Mouse (Mus musculus) liver, embryonic 12.5 days (tissue): ENCODE results near the gene Snd1. TPM values are rescaled to one million over a fixed set of nuclear protein-coding genes. Genes with fewer than 3 reads are reported as not detected.

Experiments
- ATAC-seq: fragments of 200-750 bp; cut with Nextera tagmentation; 2 replicates; pipeline ENCODE4 v1.8.0; 2017; ENCODE audit warnings: moderate number of reproducible peaks, mild to moderate bottlenecking, moderate library complexity
- H3K27ac ChIP-seq: fragments of 300-500 bp; sonication (generic); 2 replicates; pipeline ENCODE4 v1.5.1; 2016; ENCODE audit warnings: mild to moderate bottlenecking
- H3K27me3 ChIP-seq: fragments of 300-500 bp; sonication (generic); replicated peaks from 2 replicates; pipeline ENCODE4 v1.6.1; 2016; ENCODE audit warnings: mild to moderate bottlenecking, moderate library complexity
- H3K36me3 ChIP-seq: fragments of 300-500 bp; sonication (generic); 2 replicates; pipeline ENCODE4 v1.6.1; 2016; ENCODE audit warnings: mild to moderate bottlenecking, moderate library complexity
- H3K4me1 ChIP-seq: fragments of 300-500 bp; sonication (generic); 2 replicates; pipeline ENCODE4 v1.6.1; 2016
- H3K4me2 ChIP-seq: fragments of 300-500 bp; sonication (generic); 2 replicates; pipeline ENCODE4 v1.6.1; 2016; ENCODE audit warnings: mild to moderate bottlenecking, moderate library complexity
- H3K4me3 ChIP-seq: fragments of 300-500 bp; sonication (generic); 2 replicates; pipeline ENCODE4 v1.5.1; 2016; ENCODE audit warnings: mild to moderate bottlenecking, moderate library complexity
- H3K9ac ChIP-seq: fragments of 300-500 bp; sonication (generic); 2 replicates; pipeline ENCODE4 v1.6.1; 2016; ENCODE audit warnings: mild to moderate bottlenecking, moderate library complexity
- H3K9me3 ChIP-seq: fragments of 300-500 bp; sonication (generic); replicated peaks from 2 replicates; pipeline ENCODE4 v1.6.1; 2016; ENCODE audit warnings: mild to moderate bottlenecking, moderate library complexity
- WGBS: fragments of 180-500 bp; shearing (Covaris S2); methylation state at CpG from one replicate; pipeline ENCODE4 v1.1.7; 2016; ENCODE audit not compliant: insufficient replicate concordance; 5-methylcytosine and 5-hydroxymethylcytosine counted together
- polyA plus RNA-seq: library from polyadenylated mRNA; unstranded; fragments of >200 nt; fragmentation: Nextera tagmentation; extraction: Ambion mirVana; gene quantifications from 2 replicates; pipeline ENCODE4 v1.2.1, GENCODE M21; 2016

Snd1 gene
- polyA plus RNA-seq, 1 experiment from 2014 or later: 82.0 TPM

- Histone ChIP-seq H3K36me3 (no peaks in the 10 kb centered on the region), H3K4me1 (no peaks in the 10 kb centered on the region), H3K4me3 (no peak overlapping the region), H3K9ac (no peak overlapping the region), H3K27ac (no peak overlapping the region), H3K9me3 (no peaks in the 10 kb centered on the region), H3K4me2 (no peak overlapping the region), H3K27me3 (peaks cover 15% of the 10 kb centered on the region; the same call in 1 of the 2 replicates)
- no peak for ATAC-seq
- WGBS: 61% methylated on average over 6 of the region's 6 CpGs
Measured at GRCm38 (mm10) chr6:28464630-28465029, 10.3 kb upstream of the Snd1 start.

DNA sequence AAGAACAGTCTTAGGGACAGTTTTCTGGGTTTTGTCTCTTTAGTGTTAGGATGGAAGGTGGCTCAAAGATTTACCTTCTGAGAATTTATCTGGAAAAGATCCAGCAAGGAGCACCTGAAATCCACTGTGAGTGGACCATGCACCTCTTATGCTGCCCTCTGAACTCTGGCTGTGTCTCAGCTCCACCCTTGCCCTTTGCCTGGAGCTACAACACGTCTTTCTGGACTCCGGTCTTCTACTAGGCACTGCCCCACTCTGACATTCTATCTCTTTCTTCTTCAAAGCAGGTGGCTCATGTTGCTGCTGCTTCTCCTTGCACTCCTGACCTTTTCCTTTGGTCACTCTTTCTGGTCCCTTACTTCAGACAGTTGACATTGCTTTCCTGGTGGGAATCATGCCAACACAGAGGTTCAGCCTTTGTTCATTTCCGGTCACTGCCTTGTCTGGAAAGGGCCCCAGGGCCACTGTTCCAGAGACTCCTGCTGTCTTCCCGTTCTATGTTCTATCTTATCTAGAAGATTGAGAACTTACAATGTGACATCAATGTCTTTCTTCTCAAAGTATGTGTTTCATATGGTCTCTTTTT is 4.8 kb upstream of the Snd1 start:
- WGBS: 66% methylated on average over 4 of the region's 4 CpGs
- H3K4me2 ChIP-seq: no peak overlapping the region
- no peak overlapping the region for H3K9ac ChIP-seq
- H3K4me1 ChIP-seq: no peaks in the 10 kb centered on the region
- no peaks in the 10 kb centered on the region for H3K36me3 ChIP-seq
- H3K4me3 ChIP-seq: no peak overlapping the region
- H3K9me3 ChIP-seq: no peaks in the 10 kb centered on the region
- no peaks in the 10 kb centered on the region for H3K27me3 ChIP-seq
- no peak overlapping the region for H3K27ac ChIP-seq
- no peak for ATAC-seq

- Histone ChIP-seq H3K27ac (no peak overlapping the region), H3K9ac (no peak overlapping the region), H3K4me3 (no peak overlapping the region), H3K4me2 (no peak overlapping the region), H3K36me3 (no peaks in the 10 kb centered on the region), H3K9me3 (no peaks in the 10 kb centered on the region), H3K4me1 (no peaks in the 10 kb centered on the region), H3K27me3 (no peaks in the 10 kb centered on the region)
- 52% methylated on average over 5 of the region's 5 CpGs for WGBS
- ATAC-seq: no peak
Measured at GRCm38 (mm10) chr6:28470621-28471020, 4.3 kb upstream of the Snd1 start.

DNA sequence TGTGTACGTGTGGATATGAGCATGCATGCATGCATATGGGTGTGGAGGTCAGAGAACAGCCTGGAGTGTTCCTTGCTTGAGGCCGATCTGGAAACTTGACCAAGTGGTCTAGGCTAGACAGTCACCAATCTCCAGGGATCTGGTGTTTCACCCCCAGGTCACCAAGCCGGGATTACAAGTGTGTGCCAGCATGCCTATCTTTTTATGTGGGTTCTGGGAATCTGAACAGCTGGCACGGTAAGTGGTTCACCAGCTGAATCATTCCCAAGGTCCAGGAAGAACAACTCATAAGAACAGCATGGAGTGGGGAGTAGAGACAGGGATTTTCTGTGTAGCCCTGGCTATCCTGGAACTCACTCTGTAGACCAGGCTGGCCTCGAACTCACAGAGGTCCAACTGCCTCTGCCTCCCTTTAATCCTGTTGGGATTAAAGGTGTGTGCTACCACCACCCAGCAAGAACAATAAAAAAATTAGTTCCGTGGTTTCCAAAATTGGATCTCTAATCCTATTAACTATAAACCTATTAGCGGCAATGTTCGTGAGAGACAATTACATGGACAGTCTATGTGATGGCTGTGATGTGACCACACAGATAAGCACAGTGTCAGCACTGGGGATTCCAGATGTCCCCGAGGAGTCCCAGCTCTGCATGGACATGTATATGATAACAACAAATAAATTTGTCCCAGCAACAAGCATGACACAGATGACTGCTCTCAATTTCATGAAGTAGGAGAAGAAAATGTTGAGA is 3.5 kb upstream of the Snd1 start:
- H3K36me3 ChIP-seq: no peaks in the 10 kb centered on the region
- no peak overlapping the region for H3K27ac ChIP-seq
- H3K9me3 ChIP-seq: no peaks in the 10 kb centered on the region
- H3K4me1 ChIP-seq: no peaks in the 10 kb centered on the region
- no peak overlapping the region for H3K4me2 ChIP-seq
- no peak overlapping the region for H3K4me3 ChIP-seq
- H3K27me3 ChIP-seq: no peaks in the 10 kb centered on the region
- no peak overlapping the region for H3K9ac ChIP-seq
- 69% methylated on average over 9 of the region's 9 CpGs for WGBS
- ATAC-seq: no peak

GRCm38 (mm10) chr6:28474211-28474610 is 728 bp upstream of the Snd1 start:
- ATAC-seq: no peak
- Histone ChIP-seq H3K4me3 (no peak overlapping the region), H3K9ac (no peak overlapping the region), H3K27me3 (no peaks in the 10 kb centered on the region), H3K9me3 (no peaks in the 10 kb centered on the region), H3K27ac (no peak overlapping the region), H3K4me2 (no peak overlapping the region), H3K36me3 (no peaks in the 10 kb centered on the region), H3K4me1 (peaks cover 16% of the 10 kb centered on the region)
- WGBS: 80% methylated on average over 4 of the region's 4 CpGs

DNA sequence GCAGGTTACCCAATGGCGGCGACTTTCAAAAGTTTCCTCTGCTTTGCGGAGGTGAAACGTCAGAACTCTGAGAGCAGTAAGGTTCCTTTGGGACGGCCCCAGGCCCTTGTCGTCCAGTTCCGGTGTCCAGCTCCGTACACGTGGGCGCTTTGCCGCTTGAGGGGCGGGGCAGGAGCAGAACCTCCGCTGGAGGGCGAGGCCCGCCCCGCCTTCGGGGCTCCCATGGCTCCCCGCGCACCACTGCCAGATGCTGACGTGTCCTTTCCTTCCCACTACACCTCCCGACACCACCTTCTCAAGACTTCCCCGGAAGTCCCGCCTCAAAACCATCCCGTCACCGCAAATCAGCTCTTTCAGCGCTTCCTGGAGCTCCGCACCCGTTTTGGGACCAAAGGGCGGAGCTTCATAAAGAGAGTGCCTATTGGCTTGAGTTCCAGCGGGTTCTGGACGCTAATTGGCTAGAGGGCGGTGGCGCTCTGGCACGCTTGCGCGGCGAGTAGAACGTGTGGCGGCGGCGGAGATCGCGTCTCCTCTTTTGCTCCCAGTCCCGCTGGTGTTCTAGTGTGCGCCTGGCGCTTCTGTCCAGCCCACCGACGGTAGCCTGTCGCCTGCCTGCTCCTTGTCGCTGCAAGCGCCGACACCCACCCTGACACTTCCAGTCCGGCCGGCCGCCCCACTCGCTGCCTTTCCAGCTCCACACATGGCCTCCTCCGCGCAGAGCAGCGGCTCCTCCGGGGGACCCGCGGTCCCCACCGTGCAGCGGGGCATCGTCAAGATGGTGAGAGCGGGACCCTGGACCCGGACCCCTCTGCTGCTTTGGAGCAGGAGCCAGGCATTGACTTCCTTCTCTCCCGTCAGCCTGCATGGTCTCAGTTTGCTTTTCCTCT is 5.2 kb downstream of the Snd1 start:
- Histone ChIP-seq H3K4me2 (peak overlapping the region; percentile 95), H3K27me3 (no peaks in the 10 kb centered on the region), H3K9me3 (no peaks in the 10 kb centered on the region), H3K4me1 (peaks cover 59% of the 10 kb centered on the region), H3K27ac (peak overlapping the region; percentile 84), H3K36me3 (peaks cover 23% of the 10 kb centered on the region), H3K9ac (peak overlapping the region; percentile 82), H3K4me3 (peak overlapping the region; percentile 87)
- ATAC-seq: peak; percentile 98
- WGBS: 1% methylated on average over 68 of the region's 68 CpGs

GRCm38 (mm10) chr6:28480752-28481492 is 6.0 kb downstream of the Snd1 start:
- Histone ChIP-seq H3K4me2 (peak overlapping the region; percentile 95), H3K27ac (peak overlapping the region; percentile 84), H3K9ac (peak overlapping the region; percentile 82), H3K4me3 (peak overlapping the region; percentile 87), H3K4me1 (peaks cover 67% of the 10 kb centered on the region), H3K9me3 (no peaks in the 10 kb centered on the region), H3K36me3 (peaks cover 29% of the 10 kb centered on the region), H3K27me3 (no peaks in the 10 kb centered on the region)
- no peak for ATAC-seq
- WGBS: 4% methylated on average over 21 of the region's 21 CpGs

GRCm38 (mm10) chr6:28482711-28483315 is 7.9 kb downstream of the Snd1 start:
- ATAC-seq: no peak
- H3K4me3 ChIP-seq: 0 out of 2 replicates have a peak overlapping the region, but pooled peaks have one; percentile 12
- no peak overlapping the region for H3K27ac ChIP-seq
- H3K9me3 ChIP-seq: no peaks in the 10 kb centered on the region
- peaks cover 41% of the 10 kb centered on the region for H3K36me3 ChIP-seq
- WGBS: 42% methylated on average over 4 of the region's 4 CpGs
- no peaks in the 10 kb centered on the region for H3K27me3 ChIP-seq
- 0 out of 2 replicates have a peak overlapping the region, but pooled peaks have one; percentile 29 for H3K9ac ChIP-seq
- H3K4me2 ChIP-seq: peak overlapping the region; percentile 95
- peaks cover 78% of the 10 kb centered on the region for H3K4me1 ChIP-seq

GRCm38 (mm10) chr6:28486008-28486407 is 11.1 kb downstream of the Snd1 start:
- Histone ChIP-seq H3K27ac (no peak overlapping the region; the same call in 1 of the 2 replicates), H3K4me1 (peaks cover 72% of the 10 kb centered on the region), H3K9ac (no peak overlapping the region), H3K4me2 (no peak overlapping the region), H3K27me3 (no peaks in the 10 kb centered on the region), H3K4me3 (no peak overlapping the region), H3K36me3 (peaks cover 65% of the 10 kb centered on the region), H3K9me3 (no peaks in the 10 kb centered on the region)
- no peak for ATAC-seq
- 91% methylated on average over 2 of the region's 2 CpGs for WGBS

- Histone ChIP-seq H3K4me2 (no peak overlapping the region), H3K4me1 (peaks cover 67% of the 10 kb centered on the region), H3K27ac (0 out of 2 replicates have a peak overlapping the region, but pooled peaks have one; percentile 22), H3K9ac (no peak overlapping the region), H3K36me3 (peaks cover 70% of the 10 kb centered on the region), H3K27me3 (no peaks in the 10 kb centered on the region), H3K4me3 (no peak overlapping the region), H3K9me3 (no peaks in the 10 kb centered on the region)
- 71% methylated on average over 2 of the region's 2 CpGs for whole genome bisulfite sequencing
- ATAC-seq: no peak
Measured at GRCm38 (mm10) chr6:28486471-28486870, 11.5 kb downstream of the Snd1 start.

- Histone ChIP-seq H3K4me3 (no peak overlapping the region), H3K36me3 (peaks cover 68% of the 10 kb centered on the region), H3K27ac (no peak overlapping the region), H3K27me3 (no peaks in the 10 kb centered on the region), H3K9ac (no peak overlapping the region), H3K9me3 (no peaks in the 10 kb centered on the region), H3K4me2 (no peak overlapping the region), H3K4me1 (peaks cover 63% of the 10 kb centered on the region)
- ATAC-seq: no peak
- 86% methylated on average over 7 of the region's 7 CpGs for WGBS
Measured at GRCm38 (mm10) chr6:28486905-28487304, 12.0 kb downstream of the Snd1 start.
